Mouse (Mus musculus): ENCODE results near the gene Gm525. TPM values are rescaled to one million over a fixed set of nuclear protein-coding genes. Genes with fewer than 3 reads are reported as not detected.

Gm525 gene
- polyA plus RNA-seq, 1 experiment from 2014 or later, result not detected

DNA sequence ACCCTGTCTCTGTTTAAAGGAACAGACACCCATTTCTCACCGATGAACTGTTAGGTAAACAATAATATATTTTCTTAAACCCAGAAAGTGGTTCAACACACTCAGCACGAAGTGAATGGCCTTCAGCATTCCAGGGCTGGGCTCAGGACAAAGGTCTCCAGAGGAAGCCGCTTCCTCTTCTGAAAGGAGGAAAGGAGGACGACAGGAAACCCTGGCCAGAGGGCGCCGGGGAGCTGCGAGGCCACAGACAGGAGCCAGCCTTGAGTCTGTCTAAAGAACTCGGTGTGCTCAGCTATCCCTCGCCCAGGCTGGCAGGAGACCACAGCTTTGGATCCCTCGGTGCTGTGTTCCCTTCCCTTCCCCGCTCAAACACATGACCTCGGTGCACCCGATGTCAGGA, 50.8 kb downstream of the Gm525 start:
- Histone ChIP-seq H3K4me3 (ENCODE audit: low read depth, low read length) (no peak overlapping the region), H3K4me2 (ENCODE audit: low read length) (no peak overlapping the region), H3K9ac (ENCODE audit: low read length) (no peak overlapping the region), H3K36me3 (ENCODE audit: control insufficient read depth, insufficient read depth, low read length) (no peaks in the 10 kb centered on the region), H3K27ac (ENCODE audit: low read depth, low read length) (no peak overlapping the region), H3K9me3 (replicated peaks; ENCODE audit: control insufficient read depth, low read length) (no peaks in the 10 kb centered on the region), H3K4me1 (ENCODE audit: control insufficient read depth, insufficient read depth, low read length) (no peaks in the 10 kb centered on the region), H3K27me3 (replicated peaks; ENCODE audit: control insufficient read depth, insufficient read depth, low read length) (no peaks in the 10 kb centered on the region)
- DNase-seq (ENCODE audit: low spot score) (no peak), ATAC-seq (no peak)
- 24% methylated on average over 13 of the region's 13 CpGs for WGBS

DNA sequence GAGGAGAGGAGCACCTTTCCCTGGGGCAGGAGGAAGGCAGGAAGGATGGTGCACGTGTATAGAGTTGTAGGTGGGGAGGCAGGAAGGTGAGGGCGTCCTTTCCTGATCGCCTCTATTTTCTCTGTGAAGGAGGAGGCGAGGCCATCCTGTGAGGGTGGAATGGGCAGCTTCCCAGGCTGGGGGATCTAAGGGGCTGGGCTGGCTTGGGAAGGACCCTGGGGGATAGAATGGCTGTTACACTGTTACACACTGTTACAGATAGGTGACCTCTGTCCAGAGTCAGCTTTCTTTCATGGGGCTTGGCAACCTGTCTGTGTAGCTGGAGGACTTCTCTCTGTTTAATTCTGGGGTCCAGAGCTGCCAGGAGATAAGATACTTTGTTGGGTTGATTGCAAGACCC, 57.2 kb downstream of the Gm525 start:
- H3K4me2 ChIP-seq (ENCODE audit: low read length), result no peak overlapping the region
- H3K9me3 ChIP-seq (replicated peaks; ENCODE audit: control insufficient read depth, low read length), result no peaks in the 10 kb centered on the region
- H3K27ac ChIP-seq (ENCODE audit: low read depth, low read length), result no peak overlapping the region
- no peaks in the 10 kb centered on the region for H3K27me3 ChIP-seq (replicated peaks; ENCODE audit: control insufficient read depth, insufficient read depth, low read length)
- DNase-seq (ENCODE audit: low spot score) (no peak), ATAC-seq (no peak)
- 46% methylated on average over 4 of the region's 4 CpGs for WGBS
- no peaks in the 10 kb centered on the region for H3K4me1 ChIP-seq (ENCODE audit: control insufficient read depth, insufficient read depth, low read length)
- H3K9ac ChIP-seq (ENCODE audit: low read length), result no peak overlapping the region
- no peaks in the 10 kb centered on the region for H3K36me3 ChIP-seq (ENCODE audit: control insufficient read depth, insufficient read depth, low read length)
- no peak overlapping the region for H3K4me3 ChIP-seq (ENCODE audit: low read depth, low read length)

DNA sequence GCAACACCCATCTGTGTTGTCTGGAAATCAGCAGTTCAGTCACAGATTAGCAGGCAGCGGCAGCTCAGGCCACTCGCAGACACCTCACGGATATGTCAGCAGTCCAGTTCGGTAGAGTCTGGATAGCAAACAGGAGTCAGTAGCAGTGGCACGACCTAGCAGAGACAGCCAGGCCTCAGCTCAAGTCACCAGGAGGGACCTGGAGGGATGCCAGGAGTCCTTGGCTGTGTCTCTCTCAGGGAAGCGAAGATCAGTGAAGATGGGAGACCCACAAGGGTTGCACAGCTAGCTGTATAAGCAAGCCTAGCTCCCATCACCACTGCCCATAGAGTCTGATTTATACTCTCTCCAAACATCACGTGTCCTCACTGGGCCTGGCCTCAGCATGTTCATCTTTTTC, 58.8 kb downstream of the Gm525 start:
- no peak overlapping the region for H3K4me2 ChIP-seq (ENCODE audit: low read length)
- DNase-seq (ENCODE audit: low spot score) (no peak), ATAC-seq (no peak)
- H3K4me3 ChIP-seq (ENCODE audit: low read depth, low read length), result no peak overlapping the region
- H3K4me1 ChIP-seq (ENCODE audit: control insufficient read depth, insufficient read depth, low read length), result no peaks in the 10 kb centered on the region
- no peaks in the 10 kb centered on the region for H3K9me3 ChIP-seq (replicated peaks; ENCODE audit: control insufficient read depth, low read length)
- H3K27ac ChIP-seq (ENCODE audit: low read depth, low read length), result no peak overlapping the region
- H3K9ac ChIP-seq (ENCODE audit: low read length), result no peak overlapping the region
- H3K36me3 ChIP-seq (ENCODE audit: control insufficient read depth, insufficient read depth, low read length), result no peaks in the 10 kb centered on the region
- WGBS, result 85% methylated on average over 7 of the region's 7 CpGs
- H3K27me3 ChIP-seq (replicated peaks; ENCODE audit: control insufficient read depth, insufficient read depth, low read length), result no peaks in the 10 kb centered on the region

DNA sequence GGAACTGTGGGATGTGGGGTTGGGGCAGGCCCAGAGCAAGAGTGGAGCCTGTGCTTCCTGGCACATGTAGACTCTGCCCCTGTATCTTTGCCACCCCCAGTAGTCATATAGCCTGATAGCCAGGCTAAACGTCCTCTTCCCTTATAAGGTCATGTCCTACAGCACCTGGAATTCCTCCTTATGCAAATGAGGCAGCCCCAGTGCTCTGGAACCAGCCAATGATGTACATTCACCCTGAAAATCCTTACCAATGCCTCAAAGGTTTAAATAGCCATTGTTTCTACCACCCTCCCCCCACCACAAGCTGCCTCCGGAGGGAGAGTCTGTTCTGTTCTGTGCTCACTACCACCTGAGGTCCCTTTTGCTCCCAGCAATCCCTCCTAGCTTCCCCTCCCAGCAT, 60.6 kb downstream of the Gm525 start:
- no peaks in the 10 kb centered on the region for H3K4me1 ChIP-seq (ENCODE audit: control insufficient read depth, insufficient read depth, low read length)
- no peaks in the 10 kb centered on the region for H3K9me3 ChIP-seq (replicated peaks; ENCODE audit: control insufficient read depth, low read length)
- ATAC-seq (no peak), DNase-seq (ENCODE audit: low spot score) (no peak)
- WGBS, result 45% methylated on average over 2 of the region's 2 CpGs
- H3K27ac ChIP-seq (ENCODE audit: low read depth, low read length), result no peak overlapping the region
- no peak overlapping the region for H3K4me3 ChIP-seq (ENCODE audit: low read depth, low read length)
- H3K9ac ChIP-seq (ENCODE audit: low read length), result no peak overlapping the region
- H3K36me3 ChIP-seq (ENCODE audit: control insufficient read depth, insufficient read depth, low read length), result no peaks in the 10 kb centered on the region
- H3K4me2 ChIP-seq (ENCODE audit: low read length), result no peak overlapping the region
- no peaks in the 10 kb centered on the region for H3K27me3 ChIP-seq (replicated peaks; ENCODE audit: control insufficient read depth, insufficient read depth, low read length)

DNA sequence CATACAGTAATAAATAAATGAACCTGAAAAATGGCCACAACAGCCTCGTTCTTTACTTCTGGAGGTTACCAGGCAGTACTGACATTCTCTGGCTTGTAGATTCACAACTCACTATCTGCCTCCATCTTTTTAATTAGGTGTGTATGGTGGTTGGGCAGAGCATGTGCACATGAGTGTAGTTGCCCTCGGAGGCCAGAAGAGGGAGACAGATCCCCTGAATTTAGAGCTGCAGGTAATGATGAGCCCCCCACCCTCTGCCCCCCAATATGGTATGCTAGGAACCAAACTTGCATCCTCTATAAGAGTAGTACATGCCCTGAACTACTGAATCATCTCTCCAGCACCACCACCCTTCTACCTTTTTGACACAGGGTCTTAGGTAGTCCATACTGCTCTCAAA, 64.3 kb downstream of the Gm525 start:
- no peak for DNase-seq (ENCODE audit: low spot score)
- 97% methylated on average over 2 of the region's 2 CpGs for WGBS
- Histone ChIP-seq H3K4me3 (ENCODE audit: low read depth, low read length) (no peak overlapping the region), H3K9me3 (replicated peaks; ENCODE audit: control insufficient read depth, low read length) (no peaks in the 10 kb centered on the region), H3K9ac (ENCODE audit: low read length) (no peak overlapping the region), H3K36me3 (ENCODE audit: control insufficient read depth, insufficient read depth, low read length) (no peaks in the 10 kb centered on the region), H3K27me3 (replicated peaks; ENCODE audit: control insufficient read depth, insufficient read depth, low read length) (no peaks in the 10 kb centered on the region), H3K4me1 (ENCODE audit: control insufficient read depth, insufficient read depth, low read length) (no peaks in the 10 kb centered on the region), H3K27ac (ENCODE audit: low read depth, low read length) (no peak overlapping the region), H3K4me2 (ENCODE audit: low read length) (no peak overlapping the region)
- ATAC-seq, result no peak

Other genes with a start within 250 kb of the Gm525 start
- gene Akap1, start 209.3 kb upstream of the Gm525 start, polyA plus RNA-seq (2014; fragmentation: Nextera tagmentation; extraction: Ambion mirVana), result 18.7 and 27.7 TPM in 2 replicates
- gene Scpep1, start 118.4 kb upstream of the Gm525 start, polyA plus RNA-seq (2014; fragmentation: Nextera tagmentation; extraction: Ambion mirVana), result 31.4 and 36.8 TPM in 2 replicates
- not detected in 2 replicates for gene Elobl, start 106.9 kb upstream of the Gm525 start, polyA plus RNA-seq (2014; fragmentation: Nextera tagmentation; extraction: Ambion mirVana)
- gene Coil, start 103.6 kb upstream of the Gm525 start, polyA plus RNA-seq (2014; fragmentation: Nextera tagmentation; extraction: Ambion mirVana), result 17.1 and 18.2 TPM in 2 replicates
- gene Trim25, start 74.5 kb upstream of the Gm525 start, polyA plus RNA-seq (2014; fragmentation: Nextera tagmentation; extraction: Ambion mirVana), result 2.8 and 3.1 TPM in 2 replicates
- 9.9 and 12.0 TPM in 2 replicates for gene Dgke, start 7.0 kb upstream of the Gm525 start, polyA plus RNA-seq (2014; fragmentation: Nextera tagmentation; extraction: Ambion mirVana)
- 3.7 and 4.2 TPM in 2 replicates for gene Nog, start 228.5 kb downstream of the Gm525 start, polyA plus RNA-seq (2014; fragmentation: Nextera tagmentation; extraction: Ambion mirVana)

All from forebrain, embryonic 14.5 days (tissue).